Mouse (Mus musculus) duodenum, adult 2 months (tissue): ENCODE measurements around the gene Rnf207. TPM values are rescaled to one million over a fixed set of nuclear protein-coding genes. Genes with fewer than 3 reads are reported as not detected.

Experiments
- polyA plus RNA-seq: library from polyadenylated mRNA; depleted of rRNA; stranded (reverse); fragments of >200 nt; gene quantifications from 2 replicates; pipeline ENCODE4 v1.2.3, GENCODE M21; 2012; ENCODE audit warnings: low replicate concordance; rRNA removed

Gene Rnf207
- polyA plus RNA-seq, result 2.2 and 5.5 TPM in 2 replicates

GRCm38 (mm10) chr4:152318517-152319234 is at the start of gene Rnf207:
TSS of gene Rnf207 (minus strand) at chr4:152318993.

GRCm38 (mm10) chr4:152338419-152339292 is 19.9 kb upstream of the Rnf207 start, which contains the start of gene Chd5:
TSS of gene Chd5 (plus strand) at chr4:152338651.

GRCm38 (mm10) chr4:152325574-152326411 is 7.0 kb upstream of the Rnf207 start, which contains the start of gene Rpl22:
TSS of gene Rpl22 (plus strand) at chr4:152325742.

GRCm38 (mm10) chr4:152296874-152297861 is 21.6 kb downstream of the Rnf207 start, which contains the start of gene Icmt:
TSS of gene Icmt (plus strand) at chr4:152297227.

GRCm38 (mm10) chr4:152291562-152291961 is 27.2 kb downstream of the Rnf207 start, which contains the start of gene Hes3:
TSS of gene Hes3 (minus strand) at chr4:152291662.

GRCm38 (mm10) chr4:152273621-152274236 is 45.1 kb downstream of the Rnf207 start, which contains the start of gene Gpr153:
TSS of gene Gpr153 (plus strand) at chr4:152274232.

Other genes starting within 250 kb of the Rnf207 start
- gene Plekhg5, start 246.5 kb downstream of the Rnf207 start, polyA plus RNA-seq, result 9.6 and 17.1 TPM in 2 replicates
- gene Tnfrsf25, start 203.1 kb downstream of the Rnf207 start, polyA plus RNA-seq, result 3.0 and 4.1 TPM in 2 replicates
- gene Espn, start 166.6 kb downstream of the Rnf207 start, polyA plus RNA-seq, result 273 and 642 TPM in 2 replicates
- gene Hes2, start 160.1 kb downstream of the Rnf207 start, polyA plus RNA-seq, result 9.6 and 49.1 TPM in 2 replicates
- 29.0 and 38.7 TPM in 2 replicates for gene Acot7, start 140.9 kb downstream of the Rnf207 start, polyA plus RNA-seq
- 9.0 and 9.3 TPM in 2 replicates for gene Gpr153, start 44.8 kb downstream of the Rnf207 start, polyA plus RNA-seq
- 0.08 TPM in 1 of 2 replicates, not detected in the other for gene Hes3, start 27.3 kb downstream of the Rnf207 start, polyA plus RNA-seq
- 22.2 and 22.4 TPM in 2 replicates for gene Icmt, start 21.8 kb downstream of the Rnf207 start, polyA plus RNA-seq
- gene Rpl22, start 6.7 kb upstream of the Rnf207 start, polyA plus RNA-seq, result 5.3 and 6.0 TPM in 2 replicates
- gene Chd5, start 19.7 kb upstream of the Rnf207 start, polyA plus RNA-seq, result 0.50 and 0.54 TPM in 2 replicates
- 0.27 and 0.90 TPM in 2 replicates for gene Nphp4, start 157.7 kb upstream of the Rnf207 start, polyA plus RNA-seq
- gene Kcnab2, start 158.9 kb upstream of the Rnf207 start, polyA plus RNA-seq, result 2.8 and 4.2 TPM in 2 replicates